Mouse (Mus musculus): ENCODE results near the gene Wnt10a. TPM values are rescaled to one million over a fixed set of nuclear protein-coding genes. Genes with fewer than 3 reads are reported as not detected.

Wnt10a gene
- polyA plus RNA-seq (2012; rRNA removed), result not detected in 2 replicates
- polyA plus RNA-seq (2014; fragmentation: Nextera tagmentation; extraction: Ambion mirVana), result not detected in 2 replicates

DNA sequence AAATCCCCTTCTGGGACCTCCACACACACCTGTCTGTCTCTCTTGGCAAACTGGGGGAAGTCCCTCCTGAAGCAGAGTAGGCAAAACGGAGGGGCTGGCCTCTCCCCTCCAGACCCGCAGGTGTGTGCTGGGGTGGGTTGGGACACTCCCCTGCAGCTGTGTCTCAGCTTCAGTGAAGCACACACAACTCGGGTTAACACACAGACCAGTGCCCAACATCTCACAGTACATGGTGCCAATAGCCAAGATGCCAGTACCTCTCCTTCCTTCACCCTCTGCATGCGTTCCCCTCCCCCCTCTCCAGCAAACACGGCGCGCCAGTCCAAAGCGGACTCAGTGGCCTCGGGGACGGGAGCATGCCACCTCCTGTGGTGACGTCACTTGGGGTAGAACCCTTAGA, at the start of gene Wnt10a:
Gene Wnt10a (plus strand): TSS at position 268 of the 400 bp plus-strand sequence.
- Histone ChIP-seq H3K4me1 (replicated peaks; ENCODE audit: control insufficient read depth in 2 of 2, insufficient read depth in 2 of 2, low read length in 1 of 2) (no peaks in the 10 kb centered on the region), H3K27ac (no peak within 1 kb of the TSS), H3K9ac (replicated peaks) (no peak within 1 kb of the TSS), H3K27me3 (ENCODE audit: control insufficient read depth, insufficient read depth, low read length) (peaks cover 73% of the 10 kb centered on the region), H3K4me2 (ENCODE audit: low read depth) (no peak within 1 kb of the TSS), H3K36me3 (replicated peaks; ENCODE audit: control insufficient read depth, insufficient read depth, low read depth) (no peaks in the 10 kb centered on the region), H3K4me3 (ENCODE audit: insufficient read depth in 1 of 2, low read depth in 2 of 2, low read length in 2 of 2) (no peak within 1 kb of the TSS), H3K9me3 (ENCODE audit: control insufficient read depth, low read length) (no peaks in the 10 kb centered on the region)
- no peak for TF ChIP-seq EP300 (IDR thresholded peaks at IDR 0.05; ENCODE audit: low read depth)
- TF ChIP-seq CTCF (IDR thresholded peaks at IDR 0.05; ENCODE audit: low read depth), result no peak
- WGBS (ENCODE audit: insufficient replicate concordance), result 4% methylated on average over 11 of the region's 11 CpGs
- ATAC-seq (ENCODE audit: insufficient read depth), result no peak
- no peak for DNase-seq (ENCODE audit: low read depth in 3 of 3, low spot score in 3 of 3)

DNA sequence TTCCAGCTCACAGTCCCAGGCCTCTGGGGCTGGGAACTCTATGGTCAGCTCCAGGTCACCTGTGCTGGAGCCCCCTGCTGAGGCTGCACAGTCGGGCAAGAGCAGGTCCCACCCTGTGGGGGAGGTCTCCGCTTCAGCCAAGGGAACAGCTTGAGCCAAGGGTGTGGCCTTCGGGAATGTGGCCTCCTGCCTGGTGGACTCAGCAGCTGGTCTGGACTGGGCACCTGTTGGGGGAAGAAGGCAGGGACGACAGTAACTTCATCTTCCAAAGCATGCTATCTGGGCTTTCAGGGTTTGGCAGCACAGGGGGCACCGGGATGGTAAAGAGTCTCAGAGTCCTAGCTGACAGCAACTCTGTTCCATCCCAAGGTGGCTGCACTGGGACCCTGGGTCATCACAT, 44.0 kb upstream of the Wnt10a start:
- no peak for DNase-seq (ENCODE audit: low read depth in 3 of 3, low spot score in 3 of 3)
- Histone ChIP-seq H3K27ac (no peak overlapping the region), H3K4me1 (replicated peaks; ENCODE audit: control insufficient read depth in 2 of 2, insufficient read depth in 2 of 2, low read length in 1 of 2) (no peaks in the 10 kb centered on the region), H3K9me3 (ENCODE audit: control insufficient read depth, low read length) (no peaks in the 10 kb centered on the region), H3K4me2 (ENCODE audit: low read depth) (no peak overlapping the region), H3K27me3 (ENCODE audit: control insufficient read depth, insufficient read depth, low read length) (no peaks in the 10 kb centered on the region; the same call in 1 of the 2 replicates), H3K4me3 (ENCODE audit: insufficient read depth in 1 of 2, low read depth in 2 of 2, low read length in 2 of 2) (no peak overlapping the region), H3K9ac (replicated peaks) (no peak overlapping the region), H3K36me3 (replicated peaks; ENCODE audit: control insufficient read depth, insufficient read depth, low read depth) (no peaks in the 10 kb centered on the region)
- 53% methylated on average over 5 of the region's 5 CpGs for WGBS (ENCODE audit: insufficient replicate concordance)
- no peak for TF ChIP-seq EP300 (IDR thresholded peaks at IDR 0.05; ENCODE audit: low read depth)
- no peak for TF ChIP-seq CTCF (IDR thresholded peaks at IDR 0.05; ENCODE audit: low read depth)
- ATAC-seq (ENCODE audit: insufficient read depth), result no peak

DNA sequence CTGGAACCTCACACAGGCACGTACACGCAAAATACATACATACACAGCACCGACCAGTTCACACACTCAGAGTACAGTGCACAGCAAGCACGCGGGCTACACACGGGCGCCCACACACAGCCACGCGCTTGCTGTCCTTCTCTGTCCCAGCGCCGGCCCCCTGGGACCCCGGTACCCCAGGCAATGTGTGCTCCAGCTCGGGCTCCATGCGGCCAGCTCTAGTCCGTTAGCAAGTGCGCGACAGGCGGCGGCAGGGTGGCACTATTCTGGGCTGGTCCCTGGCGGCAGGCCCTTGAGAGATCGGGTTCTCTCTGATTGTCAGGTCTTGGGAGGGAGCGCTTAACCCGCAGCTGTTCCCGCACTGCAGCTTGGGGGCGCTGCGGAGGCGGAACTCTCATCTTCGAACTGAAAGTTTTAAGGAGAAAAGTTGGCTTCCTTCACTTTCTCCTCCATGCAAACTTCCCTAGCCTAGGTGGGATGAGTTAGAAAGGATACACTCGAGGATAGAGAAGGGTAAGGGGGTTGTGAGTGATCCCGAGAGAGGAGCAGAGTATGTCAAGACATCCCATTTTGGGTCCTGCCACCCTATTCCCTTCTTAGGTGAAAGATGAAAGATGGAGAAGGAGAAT, 42.6 kb upstream of the Wnt10a start, which contains the start of gene Prkag3:
Gene Prkag3 (minus strand): TSS at position 579 of the 629 bp plus-strand sequence.
- H3K36me3 ChIP-seq (replicated peaks; ENCODE audit: control insufficient read depth, insufficient read depth, low read depth), result no peaks in the 10 kb centered on the region
- no peak within 1 kb of the TSS for H3K9ac ChIP-seq (replicated peaks)
- H3K27me3 ChIP-seq (ENCODE audit: control insufficient read depth, insufficient read depth, low read length), result no peaks in the 10 kb centered on the region; the same call in 1 of the 2 replicates
- ATAC-seq (ENCODE audit: insufficient read depth) (no peak), DNase-seq (ENCODE audit: low read depth in 3 of 3, low spot score in 3 of 3) (peak in 1 of 3 experiments; percentile 10)
- H3K9me3 ChIP-seq (ENCODE audit: control insufficient read depth, low read length), result no peaks in the 10 kb centered on the region
- H3K27ac ChIP-seq, result no peak within 1 kb of the TSS
- H3K4me3 ChIP-seq (ENCODE audit: insufficient read depth in 1 of 2, low read depth in 2 of 2, low read length in 2 of 2), result no peak within 1 kb of the TSS
- H3K4me1 ChIP-seq (replicated peaks; ENCODE audit: control insufficient read depth in 2 of 2, insufficient read depth in 2 of 2, low read length in 1 of 2), result no peaks in the 10 kb centered on the region
- peak within 1 kb of the TSS; percentile 50 for H3K4me2 ChIP-seq (ENCODE audit: low read depth)
- peak; percentile 64 for TF ChIP-seq CTCF (IDR thresholded peaks at IDR 0.05; ENCODE audit: low read depth)
- no peak for TF ChIP-seq EP300 (IDR thresholded peaks at IDR 0.05; ENCODE audit: low read depth)
- 9% methylated on average over 30 of the region's 30 CpGs for WGBS (ENCODE audit: insufficient replicate concordance)

DNA sequence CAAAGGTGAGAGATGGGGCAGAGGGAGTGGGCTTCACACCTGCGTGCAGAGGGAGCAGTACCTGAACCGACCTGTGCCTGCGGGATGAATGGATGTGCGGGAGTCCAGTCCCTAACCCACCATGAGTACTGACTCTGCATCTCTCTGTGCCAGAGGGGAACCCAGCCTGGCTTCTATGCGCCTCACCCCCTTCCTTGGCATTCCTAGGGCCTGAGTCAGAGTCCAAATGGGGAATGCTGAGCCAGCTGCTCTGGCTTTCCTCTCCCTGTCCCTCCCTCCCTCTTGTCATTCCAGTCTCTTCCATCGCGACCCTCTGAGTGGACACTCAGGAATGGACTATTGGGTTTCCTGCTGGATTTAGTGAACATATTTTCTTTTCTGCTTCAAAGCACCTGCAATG, 42.0 kb upstream of the Wnt10a start:
- no peaks in the 10 kb centered on the region for H3K36me3 ChIP-seq (replicated peaks; ENCODE audit: control insufficient read depth, insufficient read depth, low read depth)
- no peaks in the 10 kb centered on the region for H3K4me1 ChIP-seq (replicated peaks; ENCODE audit: control insufficient read depth in 2 of 2, insufficient read depth in 2 of 2, low read length in 1 of 2)
- no peak overlapping the region for H3K9ac ChIP-seq (replicated peaks)
- ATAC-seq (ENCODE audit: insufficient read depth) (no peak), DNase-seq (ENCODE audit: low read depth in 3 of 3, low spot score in 3 of 3) (no peak)
- H3K4me2 ChIP-seq (ENCODE audit: low read depth), result no peak overlapping the region
- H3K9me3 ChIP-seq (ENCODE audit: control insufficient read depth, low read length), result no peaks in the 10 kb centered on the region
- no peak overlapping the region for H3K4me3 ChIP-seq (ENCODE audit: insufficient read depth in 1 of 2, low read depth in 2 of 2, low read length in 2 of 2)
- TF ChIP-seq CTCF (IDR thresholded peaks at IDR 0.05; ENCODE audit: low read depth), result no peak
- no peak for TF ChIP-seq EP300 (IDR thresholded peaks at IDR 0.05; ENCODE audit: low read depth)
- no peak overlapping the region for H3K27ac ChIP-seq
- WGBS (ENCODE audit: insufficient replicate concordance), result 59% methylated on average over 7 of the region's 7 CpGs
- H3K27me3 ChIP-seq (ENCODE audit: control insufficient read depth, insufficient read depth, low read length), result no peaks in the 10 kb centered on the region; the same call in 1 of the 2 replicates

DNA sequence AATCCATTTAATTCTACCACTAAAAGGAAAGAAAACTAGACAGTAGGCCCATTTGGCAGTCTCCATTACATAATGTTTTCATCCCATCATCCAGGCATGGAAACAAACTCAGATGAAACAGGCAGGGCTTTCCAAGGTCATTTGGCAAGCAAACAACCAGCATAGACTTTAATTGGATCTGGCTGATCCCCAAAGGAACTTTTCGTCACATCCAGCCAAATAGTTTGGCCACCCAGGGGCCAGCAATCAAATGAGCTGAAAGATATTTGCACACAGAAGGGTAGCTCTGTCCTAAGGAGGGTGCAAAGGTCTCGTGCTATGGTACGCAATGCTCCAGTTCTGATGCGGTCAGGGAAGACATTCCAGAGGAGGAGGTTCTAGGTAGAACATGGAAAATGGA, 40.6 kb upstream of the Wnt10a start:
- Histone ChIP-seq H3K27ac (no peak overlapping the region), H3K4me2 (ENCODE audit: low read depth) (no peak overlapping the region), H3K36me3 (replicated peaks; ENCODE audit: control insufficient read depth, insufficient read depth, low read depth) (no peaks in the 10 kb centered on the region), H3K4me1 (replicated peaks; ENCODE audit: control insufficient read depth in 2 of 2, insufficient read depth in 2 of 2, low read length in 1 of 2) (no peaks in the 10 kb centered on the region), H3K4me3 (ENCODE audit: insufficient read depth in 1 of 2, low read depth in 2 of 2, low read length in 2 of 2) (no peak overlapping the region), H3K9ac (replicated peaks) (no peak overlapping the region), H3K27me3 (ENCODE audit: control insufficient read depth, insufficient read depth, low read length) (no peaks in the 10 kb centered on the region; the same call in 1 of the 2 replicates), H3K9me3 (ENCODE audit: control insufficient read depth, low read length) (no peaks in the 10 kb centered on the region)
- DNase-seq (ENCODE audit: low read depth in 3 of 3, low spot score in 3 of 3) (no peak), ATAC-seq (ENCODE audit: insufficient read depth) (no peak)
- WGBS (ENCODE audit: insufficient replicate concordance), result 55% methylated on average over 4 of the region's 4 CpGs
- no peak for TF ChIP-seq CTCF (IDR thresholded peaks at IDR 0.05; ENCODE audit: low read depth)
- TF ChIP-seq EP300 (IDR thresholded peaks at IDR 0.05; ENCODE audit: low read depth), result no peak

All from liver, embryonic 14.5 days (tissue).